Mouse (Mus musculus): ENCODE data around the gene Gsta1.
"Not testable (repeated sequence)": the region's sequence is repeated elsewhere in the genome, so short reads cannot be mapped to it uniquely, and the experiment has no call there.

The Gsta1 gene

GRCm38 (mm10) chr9:78233121-78233695, 2.8 kb downstream of the Gsta1 start:
- CTCF ChIA-PET: not testable (repeated sequence)

GRCm38 (mm10) chr9:78255683-78256470, 25.4 kb downstream of the Gsta1 start:
- CTCF ChIA-PET: not testable (repeated sequence)

- CTCF ChIA-PET: not testable (repeated sequence)
Measured at GRCm38 (mm10) chr9:78256914-78257313, 26.5 kb downstream of the Gsta1 start, which contains the start of gene Gm3776. Gene Gm3776, plus strand, starts transcription at chr9:78257129.

GRCm38 (mm10) chr9:78259688-78260087, 29.2 kb downstream of the Gsta1 start:
- CTCF ChIA-PET: not testable (repeated sequence)

GRCm38 (mm10) chr9:78270945-78271344, 40.5 kb downstream of the Gsta1 start:
- CTCF ChIA-PET: not testable (repeated sequence)

- CTCF ChIA-PET: not testable (repeated sequence)
Measured at GRCm38 (mm10) chr9:78282002-78282711, 51.7 kb downstream of the Gsta1 start.

GRCm38 (mm10) chr9:78289063-78289462, 58.6 kb downstream of the Gsta1 start:
- CTCF ChIA-PET: not testable (repeated sequence)

- CTCF ChIA-PET: not testable (repeated sequence)
Measured at GRCm38 (mm10) chr9:78289723-78290122, 59.3 kb downstream of the Gsta1 start, which contains the start of gene Gm10639. Gene Gm10639, plus strand, starts transcription at chr9:78289923.

All from spleen, embryonic (tissue).